Mouse (Mus musculus): ENCODE data around the gene Kcnrg.

DNA sequence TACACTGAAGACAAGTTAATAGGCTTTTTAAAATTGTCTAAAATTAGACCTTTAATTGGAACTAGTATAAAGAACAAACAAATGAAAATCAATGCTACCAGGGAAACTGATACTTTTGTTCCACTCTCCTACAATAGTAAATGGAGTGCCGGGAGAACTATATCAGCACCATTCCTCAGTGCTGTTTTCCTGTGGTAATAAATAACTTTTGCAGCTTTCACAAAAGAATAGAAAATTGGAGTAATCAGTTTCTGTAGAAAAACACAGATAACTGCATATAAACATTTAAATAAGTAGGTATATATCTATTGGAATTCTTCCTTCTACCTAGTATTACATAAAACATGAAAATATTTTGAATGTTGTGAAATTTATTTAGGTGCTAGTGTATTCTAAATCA is 38.3 kb downstream of the Kcnrg start:
- TF ChIP-seq CTCF (IDR thresholded peaks at IDR 0.05; ENCODE audit: borderline replicate concordance, insufficient read depth, low read depth, low read length) (no peak), POLR2A (IDR thresholded peaks at IDR 0.05; ENCODE audit: borderline replicate concordance, insufficient read depth, low read length) (no peak)

Measured in cerebellum, adult 2 months (tissue).